Mouse (Mus musculus) liver, embryonic 14.5 days (tissue): ENCODE measurements around the gene Hapln4.

Source experiments
- CTCF ChIP-seq: IDR thresholded peaks from 2 replicates; pipeline ENCODE4 v1.5.1; 2016; ENCODE audit warnings: antibody characterized with exemption, low read depth, control low read depth
- EP300 ChIP-seq: IDR thresholded peaks from 2 replicates; pipeline ENCODE4 v1.6.1; 2016; ENCODE audit warnings: antibody characterized with exemption, low read depth

DNA sequence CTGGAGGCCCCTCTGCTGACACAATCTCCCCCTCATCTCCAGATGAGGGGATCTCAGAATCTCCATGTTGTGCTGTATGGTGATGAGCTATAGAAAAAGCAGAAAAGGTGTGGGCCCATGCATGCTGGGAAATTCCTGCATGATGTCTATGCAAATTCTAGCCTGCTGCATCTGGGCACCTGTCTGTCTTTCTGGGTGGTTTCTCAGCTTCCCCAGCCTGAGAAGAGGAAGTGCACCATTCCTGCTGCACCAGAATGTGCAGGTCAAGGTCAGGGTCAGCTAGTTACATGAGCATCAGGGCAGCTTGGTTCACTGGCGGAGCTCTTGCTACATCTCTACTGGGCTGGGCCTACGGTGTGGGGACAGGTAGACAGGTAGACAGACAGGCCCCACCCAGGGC, 27.2 kb downstream of the Hapln4 start:
- TF ChIP-seq CTCF (no peak), EP300 (no peak)
